Mouse (Mus musculus) hindbrain, embryonic 13.5 days (tissue): Measurements from ENCODE around the gene Areg. TPM values are rescaled to one million over a fixed set of nuclear protein-coding genes. Genes with fewer than 3 reads are reported as not detected.
A peak's percentile ranks its signal among the peaks of the same experiment; 100 is the strongest.

Experiments
- ATAC-seq: fragments of 200-750 bp; cut with Nextera tagmentation; 2 replicates; pipeline ENCODE4 v1.8.0; 2017; ENCODE audit warnings: moderate TSS enrichment; ENCODE audit not compliant: low FRiP score
- H3K27ac ChIP-seq: fragments of 300-500 bp; sonication (generic); 2 replicates; pipeline ENCODE4 v1.5.1; 2015; ENCODE audit warnings: inconsistent platforms, mild to moderate bottlenecking, moderate library complexity
- H3K27me3 ChIP-seq: fragments of 300-500 bp; sonication (generic); 2 replicates; pipeline ENCODE4 v1.6.1; 2015; ENCODE audit warnings: mild to moderate bottlenecking, inconsistent platforms
- H3K36me3 ChIP-seq: fragments of 300-500 bp; sonication (generic); 2 replicates; pipeline ENCODE4 v1.6.1; 2015; ENCODE audit warnings: mild to moderate bottlenecking, inconsistent platforms
- H3K4me1 ChIP-seq: fragments of 300-500 bp; sonication (generic); replicated peaks from 2 replicates; pipeline ENCODE4 v1.6.1; 2015; ENCODE audit warnings: inconsistent platforms
- H3K4me2 ChIP-seq: fragments of 300-500 bp; sonication (generic); 2 replicates; pipeline ENCODE4 v1.6.1; 2015; ENCODE audit warnings: inconsistent platforms, mild to moderate bottlenecking, moderate library complexity
- H3K4me3 ChIP-seq: fragments of 300-500 bp; sonication (generic); 2 replicates; pipeline ENCODE4 v1.5.1; 2015; ENCODE audit warnings: mild to moderate bottlenecking, inconsistent platforms
- H3K9ac ChIP-seq: fragments of 300-500 bp; sonication (generic); 2 replicates; pipeline ENCODE4 v1.6.1; 2015; ENCODE audit warnings: mild to moderate bottlenecking, inconsistent platforms
- H3K9me3 ChIP-seq: fragments of 300-500 bp; sonication (generic); 2 replicates; pipeline ENCODE4 v1.6.1; 2016; ENCODE audit warnings: inconsistent platforms
- WGBS: fragments of 180-500 bp; shearing (Covaris S2); methylation state at CpG from one replicate; pipeline ENCODE4 v1.1.7; 2015; 5-methylcytosine and 5-hydroxymethylcytosine counted together
- polyA plus RNA-seq: library from polyadenylated mRNA; unstranded; fragments of >200 nt; fragmentation: Nextera tagmentation; extraction: Ambion mirVana; gene quantifications from 2 replicates; pipeline ENCODE4 v1.2.1, GENCODE M21; 2015

The Areg gene
- polyA plus RNA-seq, 1 experiment from 2014 or later: 0.18 TPM

GRCm38 (mm10) chr5:91124140-91124539, 15.3 kb upstream of the Areg start:
- no peak for ATAC-seq
- H3K9ac ChIP-seq: no peak overlapping the region
- no peaks in the 10 kb centered on the region for H3K9me3 ChIP-seq
- no peak overlapping the region for H3K4me2 ChIP-seq
- 84% methylated on average over 2 of the region's 2 CpGs for WGBS
- no peaks in the 10 kb centered on the region for H3K4me1 ChIP-seq
- no peak overlapping the region for H3K4me3 ChIP-seq
- H3K36me3 ChIP-seq: no peaks in the 10 kb centered on the region
- H3K27me3 ChIP-seq: no peaks in the 10 kb centered on the region
- no peak overlapping the region for H3K27ac ChIP-seq

- 97% methylated on average over 1 of the region's 1 CpGs for WGBS
- H3K9ac ChIP-seq: no peak overlapping the region
- H3K4me2 ChIP-seq: no peak overlapping the region
- no peaks in the 10 kb centered on the region for H3K9me3 ChIP-seq
- no peaks in the 10 kb centered on the region for H3K4me1 ChIP-seq
- ATAC-seq: no peak
- H3K4me3 ChIP-seq: no peak overlapping the region
- H3K27me3 ChIP-seq: no peaks in the 10 kb centered on the region
- H3K27ac ChIP-seq: no peak overlapping the region
- H3K36me3 ChIP-seq: no peaks in the 10 kb centered on the region
These were observed 12.8 kb upstream of the Areg start for GRCm38 (mm10) chr5:91126623-91127022.

- Histone ChIP-seq H3K9me3 (no peaks in the 10 kb centered on the region), H3K27ac (no peak overlapping the region), H3K4me3 (no peak overlapping the region), H3K4me2 (no peak overlapping the region), H3K27me3 (peaks cover 17% of the 10 kb centered on the region), H3K4me1 (peaks cover 8% of the 10 kb centered on the region), H3K36me3 (no peaks in the 10 kb centered on the region), H3K9ac (no peak overlapping the region)
- ATAC-seq: no peak
- WGBS: 60% methylated on average over 1 of the region's 1 CpGs
These were observed 4.4 kb upstream of the Areg start for GRCm38 (mm10) chr5:91134961-91135360.

GRCm38 (mm10) chr5:91138970-91139369, 429 bp upstream of the Areg start:
- Histone ChIP-seq H3K9ac (0 out of 2 replicates have a peak overlapping the region, but pooled peaks have one; percentile 69), H3K27ac (no peak overlapping the region), H3K27me3 (peaks cover 32% of the 10 kb centered on the region), H3K4me3 (peak overlapping the region; percentile 62), H3K36me3 (no peaks in the 10 kb centered on the region), H3K4me1 (peaks cover 8% of the 10 kb centered on the region), H3K9me3 (no peaks in the 10 kb centered on the region), H3K4me2 (peak overlapping the region; percentile 88)
- no peak for ATAC-seq
- 5% methylated on average over 7 of the region's 7 CpGs for WGBS

GRCm38 (mm10) chr5:91140896-91141448, 1.6 kb downstream of the Areg start:
- no peaks in the 10 kb centered on the region for H3K36me3 ChIP-seq
- no peak overlapping the region for H3K9ac ChIP-seq
- 56% methylated on average over 13 of the region's 13 CpGs for WGBS
- ATAC-seq: no peak
- H3K4me3 ChIP-seq: no peak overlapping the region
- H3K9me3 ChIP-seq: no peaks in the 10 kb centered on the region
- no peak overlapping the region for H3K4me2 ChIP-seq
- H3K4me1 ChIP-seq: peaks cover 8% of the 10 kb centered on the region
- H3K27ac ChIP-seq: no peak overlapping the region
- peaks cover 32% of the 10 kb centered on the region for H3K27me3 ChIP-seq

- ATAC-seq: no peak
- peaks cover 14% of the 10 kb centered on the region for H3K27me3 ChIP-seq
- no peaks in the 10 kb centered on the region for H3K36me3 ChIP-seq
- H3K9me3 ChIP-seq: no peaks in the 10 kb centered on the region
- H3K4me2 ChIP-seq: no peak overlapping the region
- WGBS: 91% methylated on average over 9 of the region's 9 CpGs
- H3K27ac ChIP-seq: no peak overlapping the region
- H3K9ac ChIP-seq: no peak overlapping the region
- no peaks in the 10 kb centered on the region for H3K4me1 ChIP-seq
- no peak overlapping the region for H3K4me3 ChIP-seq
These were observed 5.6 kb downstream of the Areg start for GRCm38 (mm10) chr5:91144971-91145370.

GRCm38 (mm10) chr5:91147001-91147400, 7.6 kb downstream of the Areg start:
- Histone ChIP-seq H3K9ac (no peak overlapping the region), H3K4me3 (no peak overlapping the region), H3K27ac (no peak overlapping the region), H3K4me2 (no peak overlapping the region), H3K27me3 (no peaks in the 10 kb centered on the region), H3K36me3 (no peaks in the 10 kb centered on the region), H3K4me1 (no peaks in the 10 kb centered on the region), H3K9me3 (0 out of 2 replicates have a peak, but pooled peaks cover 7% of the 10 kb centered on the region)
- WGBS: 93% methylated on average over 1 of the region's 1 CpGs
- ATAC-seq: no peak

- Histone ChIP-seq H3K9me3 (0 out of 2 replicates have a peak, but pooled peaks cover 7% of the 10 kb centered on the region), H3K4me1 (no peaks in the 10 kb centered on the region), H3K4me3 (no peak overlapping the region), H3K27ac (no peak overlapping the region), H3K36me3 (no peaks in the 10 kb centered on the region), H3K27me3 (no peaks in the 10 kb centered on the region), H3K9ac (no peak overlapping the region), H3K4me2 (no peak overlapping the region)
- WGBS: 95% methylated on average over 2 of the region's 2 CpGs
- no peak for ATAC-seq
These were observed 8.7 kb downstream of the Areg start for GRCm38 (mm10) chr5:91148054-91148453.

- Histone ChIP-seq H3K27ac (no peak overlapping the region), H3K27me3 (no peaks in the 10 kb centered on the region), H3K36me3 (no peaks in the 10 kb centered on the region), H3K4me3 (no peak overlapping the region), H3K4me2 (no peak overlapping the region), H3K9ac (no peak overlapping the region), H3K9me3 (no peaks in the 10 kb centered on the region), H3K4me1 (no peaks in the 10 kb centered on the region)
- ATAC-seq: no peak
- 90% methylated on average over 8 of the region's 8 CpGs for whole genome bisulfite sequencing
These were observed 17.3 kb downstream of the Areg start for GRCm38 (mm10) chr5:91156677-91157076.

GRCm38 (mm10) chr5:91157169-91157568, 17.8 kb downstream of the Areg start:
- no peaks in the 10 kb centered on the region for H3K36me3 ChIP-seq
- H3K27me3 ChIP-seq: no peaks in the 10 kb centered on the region
- no peak for ATAC-seq
- no peaks in the 10 kb centered on the region for H3K4me1 ChIP-seq
- no peak overlapping the region for H3K9ac ChIP-seq
- 53% methylated on average over 3 of the region's 3 CpGs for WGBS
- no peak overlapping the region for H3K27ac ChIP-seq
- no peak overlapping the region for H3K4me2 ChIP-seq
- no peak overlapping the region for H3K4me3 ChIP-seq
- no peaks in the 10 kb centered on the region for H3K9me3 ChIP-seq

GRCm38 (mm10) chr5:91162787-91163186, 23.4 kb downstream of the Areg start:
- Histone ChIP-seq H3K27me3 (no peaks in the 10 kb centered on the region), H3K9ac (no peak overlapping the region), H3K4me3 (no peak overlapping the region), H3K4me2 (no peak overlapping the region), H3K4me1 (no peaks in the 10 kb centered on the region), H3K27ac (no peak overlapping the region), H3K9me3 (no peaks in the 10 kb centered on the region), H3K36me3 (no peaks in the 10 kb centered on the region)
- WGBS: 94% methylated on average over 4 of the region's 4 CpGs
- no peak for ATAC-seq

GRCm38 (mm10) chr5:91166601-91167000, 27.2 kb downstream of the Areg start:
- H3K4me2 ChIP-seq: no peak overlapping the region
- H3K4me1 ChIP-seq: no peaks in the 10 kb centered on the region
- H3K27ac ChIP-seq: no peak overlapping the region
- WGBS: 86% methylated on average over 5 of the region's 5 CpGs
- H3K4me3 ChIP-seq: no peak overlapping the region
- H3K36me3 ChIP-seq: no peaks in the 10 kb centered on the region
- H3K9me3 ChIP-seq: no peaks in the 10 kb centered on the region
- no peaks in the 10 kb centered on the region for H3K27me3 ChIP-seq
- H3K9ac ChIP-seq: no peak overlapping the region
- no peak for ATAC-seq

GRCm38 (mm10) chr5:91176397-91176796, 37.0 kb downstream of the Areg start:
- Histone ChIP-seq H3K36me3 (no peaks in the 10 kb centered on the region), H3K4me1 (no peaks in the 10 kb centered on the region), H3K4me2 (no peak overlapping the region), H3K4me3 (no peak overlapping the region), H3K9me3 (no peaks in the 10 kb centered on the region), H3K9ac (no peak overlapping the region), H3K27me3 (no peaks in the 10 kb centered on the region), H3K27ac (no peak overlapping the region)
- ATAC-seq: no peak
